Mouse (Mus musculus) hindbrain, embryonic 16.5 days (tissue): ENCODE data around the gene Cfdp1. TPM values are rescaled to one million over a fixed set of nuclear protein-coding genes. Genes with fewer than 3 reads are reported as not detected.

ENCODE experiments used
- ATAC-seq: fragments of 200-750 bp; cut with Nextera tagmentation; 2 replicates; pipeline ENCODE4 v1.8.0; 2017; ENCODE audit warnings: moderate TSS enrichment, moderate library complexity
- H3K27ac ChIP-seq: fragments of 300-500 bp; sonication (generic); 2 replicates; pipeline ENCODE4 v1.5.1; 2014; ENCODE audit warnings: low read depth, mild to moderate bottlenecking, control low read depth, low read length, moderate library complexity
- H3K27me3 ChIP-seq: fragments of 300-500 bp; sonication (generic); replicated peaks from 2 replicates; pipeline ENCODE4 v1.6.1; 2014; ENCODE audit warnings: low read length; ENCODE audit not compliant: control insufficient read depth, insufficient read depth
- H3K36me3 ChIP-seq: fragments of 300-500 bp; sonication (generic); 2 replicates; pipeline ENCODE4 v1.6.1; 2014; ENCODE audit warnings: mild to moderate bottlenecking, low read length, moderate library complexity, mixed read lengths; ENCODE audit not compliant: control insufficient read depth, insufficient read depth
- H3K4me1 ChIP-seq: fragments of 300-500 bp; sonication (generic); 2 replicates; pipeline ENCODE4 v1.6.1; 2014; ENCODE audit warnings: low read depth, low read length; ENCODE audit not compliant: control insufficient read depth, insufficient read depth
- H3K4me2 ChIP-seq: fragments of 300-500 bp; sonication (generic); 2 replicates; pipeline ENCODE4 v1.6.1; 2014; ENCODE audit warnings: mild to moderate bottlenecking, low read length, control low read depth, moderate library complexity
- H3K4me3 ChIP-seq: fragments of 300-500 bp; sonication (generic); 2 replicates; pipeline ENCODE4 v1.5.1; 2014; ENCODE audit warnings: mild to moderate bottlenecking, low read length, control low read depth, moderate library complexity
- H3K9ac ChIP-seq: fragments of 300-500 bp; sonication (generic); 2 replicates; pipeline ENCODE4 v1.6.1; 2014; ENCODE audit warnings: low read depth, mild to moderate bottlenecking, control low read depth, low read length, moderate library complexity
- H3K9me3 ChIP-seq: fragments of 300-500 bp; sonication (generic); 2 replicates; pipeline ENCODE4 v1.6.1; 2014; ENCODE audit warnings: mild to moderate bottlenecking, low read length, moderate library complexity; ENCODE audit not compliant: control insufficient read depth
- WGBS: fragments of 180-500 bp; shearing (Covaris S2); extraction: QIAGEN DNeasy Blood & Tissue Kit; methylation state at CpG from one replicate; pipeline ENCODE4 v1.1.7; 2014; 5-methylcytosine and 5-hydroxymethylcytosine counted together
- polyA plus RNA-seq: library from polyadenylated mRNA; unstranded; fragments of >200 nt; fragmentation: Nextera tagmentation; extraction: Ambion mirVana; gene quantifications from 2 replicates; pipeline ENCODE4 v1.2.1, GENCODE M21; 2015

Gene Cfdp1
- polyA plus RNA-seq, 1 experiment from 2014 or later, result 210 TPM

GRCm38 (mm10) chr8:111813818-111814217 is 40.3 kb downstream of the Cfdp1 start:
- Histone ChIP-seq H3K36me3 (peaks cover 3% of the 10 kb centered on the region; the same call in 1 of the 2 replicates), H3K4me1 (peaks cover 2% of the 10 kb centered on the region; the same call in 1 of the 2 replicates), H3K4me3 (no peak overlapping the region), H3K27me3 (no peaks in the 10 kb centered on the region), H3K9ac (no peak overlapping the region), H3K4me2 (no peak overlapping the region), H3K9me3 (no peaks in the 10 kb centered on the region), H3K27ac (no peak overlapping the region)
- WGBS, result 98% methylated on average over 9 of the region's 9 CpGs
- no peak for ATAC-seq

GRCm38 (mm10) chr8:111812835-111813234 is 41.3 kb downstream of the Cfdp1 start:
- Histone ChIP-seq H3K4me1 (peaks cover 2% of the 10 kb centered on the region; the same call in 1 of the 2 replicates), H3K9ac (no peak overlapping the region), H3K4me3 (no peak overlapping the region), H3K4me2 (no peak overlapping the region), H3K27me3 (no peaks in the 10 kb centered on the region), H3K27ac (no peak overlapping the region), H3K36me3 (peaks cover 3% of the 10 kb centered on the region; the same call in 1 of the 2 replicates), H3K9me3 (no peaks in the 10 kb centered on the region)
- WGBS, result 85% methylated on average over 1 of the region's 1 CpGs
- no peak for ATAC-seq

GRCm38 (mm10) chr8:111810656-111811336 is 43.3 kb downstream of the Cfdp1 start:
- Histone ChIP-seq H3K27ac (no peak overlapping the region), H3K36me3 (peaks cover under 1% of the 10 kb centered on the region; the same call in 1 of the 2 replicates), H3K4me1 (peaks cover 2% of the 10 kb centered on the region; the same call in 1 of the 2 replicates), H3K9ac (no peak overlapping the region), H3K4me3 (no peak overlapping the region), H3K9me3 (no peaks in the 10 kb centered on the region), H3K27me3 (no peaks in the 10 kb centered on the region), H3K4me2 (no peak overlapping the region)
- ATAC-seq, result no peak
- 80% methylated on average over 2 of the region's 2 CpGs for WGBS

- Histone ChIP-seq H3K9ac (no peak overlapping the region), H3K36me3 (no peaks in the 10 kb centered on the region), H3K4me3 (no peak overlapping the region), H3K9me3 (no peaks in the 10 kb centered on the region), H3K27me3 (no peaks in the 10 kb centered on the region), H3K4me1 (peaks cover 2% of the 10 kb centered on the region; the same call in 1 of the 2 replicates), H3K4me2 (no peak overlapping the region), H3K27ac (no peak overlapping the region)
- 67% methylated on average over 3 of the region's 3 CpGs for WGBS
- no peak for ATAC-seq
These were observed 45.0 kb downstream of the Cfdp1 start for GRCm38 (mm10) chr8:111808891-111809622.

DNA sequence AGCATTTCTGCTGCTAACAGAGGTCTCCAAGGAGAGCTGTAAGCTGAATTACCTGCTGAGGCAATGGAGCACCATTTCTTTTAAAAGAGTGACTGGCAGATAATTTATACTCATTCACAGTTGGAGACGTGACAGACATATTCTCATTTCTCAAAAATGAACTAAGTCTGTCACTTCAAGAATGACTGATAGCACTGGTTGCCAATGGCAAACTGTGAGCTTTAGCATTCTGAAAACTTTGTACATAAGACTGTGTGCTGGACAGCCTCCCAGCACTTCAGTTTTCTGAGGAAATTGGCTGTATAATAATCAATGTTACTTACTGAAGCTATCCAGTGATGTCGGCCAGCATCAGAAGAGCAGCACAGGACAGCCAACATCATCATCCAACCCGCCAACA is 46.1 kb downstream of the Cfdp1 start:
- no peaks in the 10 kb centered on the region for H3K9me3 ChIP-seq
- H3K4me1 ChIP-seq, result peaks cover 2% of the 10 kb centered on the region; the same call in 1 of the 2 replicates
- H3K4me3 ChIP-seq, result no peak overlapping the region
- no peak overlapping the region for H3K27ac ChIP-seq
- H3K36me3 ChIP-seq, result no peaks in the 10 kb centered on the region
- 91% methylated on average over 3 of the region's 3 CpGs for WGBS
- ATAC-seq, result no peak
- H3K27me3 ChIP-seq, result no peaks in the 10 kb centered on the region
- H3K9ac ChIP-seq, result no peak overlapping the region
- H3K4me2 ChIP-seq, result no peak overlapping the region

GRCm38 (mm10) chr8:111803362-111803761 is 50.7 kb downstream of the Cfdp1 start:
- Histone ChIP-seq H3K4me1 (no peaks in the 10 kb centered on the region), H3K4me2 (no peak overlapping the region), H3K36me3 (no peaks in the 10 kb centered on the region), H3K27me3 (no peaks in the 10 kb centered on the region), H3K9me3 (no peaks in the 10 kb centered on the region), H3K9ac (no peak overlapping the region), H3K4me3 (no peak overlapping the region), H3K27ac (no peak overlapping the region)
- WGBS, result 79% methylated on average over 8 of the region's 8 CpGs
- no peak for ATAC-seq

GRCm38 (mm10) chr8:111802256-111802655 is 51.8 kb downstream of the Cfdp1 start:
- H3K36me3 ChIP-seq, result no peaks in the 10 kb centered on the region
- H3K4me3 ChIP-seq, result no peak overlapping the region
- WGBS, result 68% methylated on average over 7 of the region's 7 CpGs
- no peak overlapping the region for H3K27ac ChIP-seq
- no peaks in the 10 kb centered on the region for H3K4me1 ChIP-seq
- ATAC-seq, result no peak
- no peak overlapping the region for H3K4me2 ChIP-seq
- no peaks in the 10 kb centered on the region for H3K9me3 ChIP-seq
- no peak overlapping the region for H3K9ac ChIP-seq
- H3K27me3 ChIP-seq, result no peaks in the 10 kb centered on the region

DNA sequence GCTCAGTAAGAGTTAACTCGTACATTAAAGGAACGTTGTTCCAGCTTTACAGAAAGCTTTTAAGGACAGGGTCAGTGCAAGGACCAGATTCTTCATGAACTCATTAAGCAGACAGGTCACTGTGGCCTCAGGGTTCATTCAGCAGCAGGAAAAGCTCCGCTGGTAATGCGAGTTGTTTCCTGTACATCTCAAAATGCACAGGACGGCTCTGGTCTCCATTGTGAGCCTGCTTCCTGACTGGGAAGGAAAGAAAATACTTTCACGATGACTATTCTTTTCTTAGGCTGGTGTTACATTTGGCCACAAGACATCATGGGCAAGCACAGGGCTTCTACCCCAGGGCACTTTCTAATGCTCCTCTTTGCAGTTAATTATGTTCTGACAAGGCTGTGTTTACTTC is 52.6 kb downstream of the Cfdp1 start:
- H3K9me3 ChIP-seq, result no peaks in the 10 kb centered on the region
- no peak overlapping the region for H3K9ac ChIP-seq
- no peak overlapping the region for H3K4me2 ChIP-seq
- no peak for ATAC-seq
- 64% methylated on average over 6 of the region's 6 CpGs for WGBS
- H3K4me1 ChIP-seq, result no peaks in the 10 kb centered on the region
- H3K4me3 ChIP-seq, result no peak overlapping the region
- H3K36me3 ChIP-seq, result no peaks in the 10 kb centered on the region
- no peak overlapping the region for H3K27ac ChIP-seq
- H3K27me3 ChIP-seq, result no peaks in the 10 kb centered on the region

DNA sequence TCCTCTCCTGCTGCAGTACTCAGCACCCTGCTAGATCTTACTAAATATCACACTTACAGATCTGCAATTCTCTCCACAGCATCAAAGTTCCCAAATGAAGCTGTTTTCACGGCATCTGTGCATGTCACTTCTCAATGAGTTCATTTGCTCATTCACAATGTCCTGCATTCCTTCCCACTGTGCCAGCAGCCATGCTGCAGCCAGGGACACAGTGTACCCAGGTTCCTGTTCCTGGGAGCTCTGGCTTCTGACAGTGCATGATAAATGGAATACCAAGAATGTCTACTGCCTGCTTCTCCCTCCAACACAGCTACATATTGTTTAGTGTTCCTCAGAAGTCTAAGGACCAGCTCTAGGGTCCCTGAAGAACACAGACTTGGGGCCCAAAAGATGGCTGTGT is 57.6 kb downstream of the Cfdp1 start:
- Histone ChIP-seq H3K4me3 (no peak overlapping the region), H3K36me3 (no peaks in the 10 kb centered on the region)
- WGBS, result 50% methylated on average over 1 of the region's 1 CpGs

More for the DNA sequence above, 57.6 kb downstream of the Cfdp1 start:
- no peaks in the 10 kb centered on the region for H3K27me3 ChIP-seq
- H3K4me1 ChIP-seq, result no peaks in the 10 kb centered on the region
- no peak overlapping the region for H3K9ac ChIP-seq
- H3K4me2 ChIP-seq, result no peak overlapping the region
- H3K27ac ChIP-seq, result no peak overlapping the region
- ATAC-seq, result 0 out of 2 replicates have a peak, but pooled peaks have one; percentile 42
- H3K9me3 ChIP-seq, result no peaks in the 10 kb centered on the region
